Mouse (Mus musculus): ENCODE measurements at regions not wholly inside any gene's neighbourhood (a gene's known extent, or its start where the extent isn't known, plus 50 kb on each side); places are given as distances from the start of the nearest gene placed in this dataset.

DNA sequence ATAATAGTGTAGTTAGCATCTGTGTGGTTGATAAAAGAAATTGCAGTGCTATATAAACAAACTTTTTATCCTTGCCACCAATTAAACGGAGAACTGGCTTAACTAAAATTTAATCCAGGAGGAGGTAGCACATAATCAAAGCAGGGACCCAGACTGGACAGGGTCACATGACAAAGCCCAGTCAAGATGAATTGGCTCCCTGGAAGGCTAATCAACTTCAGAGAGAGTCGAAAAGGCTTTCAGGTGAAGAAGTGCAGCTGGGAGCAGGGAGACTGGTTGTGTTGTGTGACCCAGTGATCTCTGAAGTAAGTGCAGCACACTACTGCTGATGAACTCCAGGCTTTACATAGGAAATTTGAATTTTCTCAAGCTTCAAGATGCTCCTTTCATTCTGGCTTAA, 127.5 kb upstream of the Nectin3 start:
- Histone ChIP-seq H3K4me3 (ENCODE audit: low read length) (no peak overlapping the region), H3K9me3 (ENCODE audit: low read length) (no peaks in the 10 kb centered on the region), H3K27me3 (ENCODE audit: insufficient read depth, low read length) (no peaks in the 10 kb centered on the region), H3K4me1 (ENCODE audit: insufficient read depth, low read length) (no peaks in the 10 kb centered on the region), H3K4me2 (ENCODE audit: low read depth, low read length) (no peak overlapping the region), H3K27ac (no peak overlapping the region), H3K9ac (replicated peaks; ENCODE audit: low read length) (no peak overlapping the region), H3K36me3 (ENCODE audit: insufficient read depth, low read length) (no peaks in the 10 kb centered on the region)
- WGBS, result 31% methylated on average over 2 of the region's 2 CpGs
- TF ChIP-seq CTCF (IDR thresholded peaks at IDR 0.05; ENCODE audit: low read depth), result no peak
- no peak for DNase-seq (ENCODE audit: low spot score)
- ATAC-seq, result no peak

DNA sequence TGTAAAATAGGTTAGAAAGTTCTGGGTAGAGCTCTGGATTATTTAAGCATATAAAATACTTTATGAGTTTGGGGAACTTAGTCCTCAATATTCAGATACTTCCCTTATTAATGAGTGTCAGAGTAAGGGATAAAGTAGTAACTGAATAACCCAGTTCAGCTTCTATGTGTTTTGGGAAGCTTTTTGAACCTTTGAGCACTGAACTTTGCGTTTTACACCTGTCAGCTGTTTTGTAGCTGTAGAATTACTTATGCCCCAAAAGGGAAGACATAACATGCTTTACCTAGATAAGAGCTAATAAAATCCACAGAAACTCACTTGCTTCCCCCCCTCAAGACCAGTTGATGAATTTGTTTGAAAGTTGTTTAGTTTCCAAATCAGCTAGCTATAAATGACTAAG, 124.9 kb upstream of the Nectin3 start:
- no peak for DNase-seq (ENCODE audit: low spot score)
- no peaks in the 10 kb centered on the region for H3K27me3 ChIP-seq (ENCODE audit: insufficient read depth, low read length)
- WGBS, result 72% methylated on average over 1 of the region's 1 CpGs
- no peak overlapping the region for H3K4me3 ChIP-seq (ENCODE audit: low read length)
- H3K9me3 ChIP-seq (ENCODE audit: low read length), result no peaks in the 10 kb centered on the region
- no peak overlapping the region for H3K4me2 ChIP-seq (ENCODE audit: low read depth, low read length)
- H3K27ac ChIP-seq, result no peak overlapping the region
- no peak overlapping the region for H3K9ac ChIP-seq (replicated peaks; ENCODE audit: low read length)
- no peak for TF ChIP-seq CTCF (IDR thresholded peaks at IDR 0.05; ENCODE audit: low read depth)
- H3K36me3 ChIP-seq (ENCODE audit: insufficient read depth, low read length), result no peaks in the 10 kb centered on the region
- H3K4me1 ChIP-seq (ENCODE audit: insufficient read depth, low read length), result no peaks in the 10 kb centered on the region
- no peak for ATAC-seq

DNA sequence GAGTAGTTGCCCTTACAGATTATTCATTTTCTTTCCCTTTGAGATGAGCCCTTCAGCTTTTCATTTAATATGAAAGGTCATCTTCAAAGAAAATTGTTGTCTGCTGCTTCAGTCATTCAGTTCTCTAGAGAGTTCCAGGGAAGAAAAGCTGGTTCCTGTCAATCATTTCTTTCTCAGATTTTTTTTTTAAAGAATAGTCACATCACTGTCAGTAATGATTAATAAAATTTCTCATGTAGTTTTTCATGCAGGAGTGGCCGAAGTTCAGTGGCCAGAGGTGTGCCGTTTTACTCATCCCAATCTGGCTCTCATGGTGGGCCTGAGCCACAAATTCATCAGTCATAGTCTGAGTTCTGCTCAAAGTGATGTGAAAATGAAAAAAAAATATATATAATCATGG, 121.5 kb upstream of the Nectin3 start:
- H3K27ac ChIP-seq, result no peak overlapping the region
- no peak overlapping the region for H3K4me2 ChIP-seq (ENCODE audit: low read depth, low read length)
- no peak for TF ChIP-seq CTCF (IDR thresholded peaks at IDR 0.05; ENCODE audit: low read depth)
- WGBS, result 78% methylated on average over 2 of the region's 2 CpGs
- no peaks in the 10 kb centered on the region for H3K4me1 ChIP-seq (ENCODE audit: insufficient read depth, low read length)
- ATAC-seq, result no peak
- H3K9ac ChIP-seq (replicated peaks; ENCODE audit: low read length), result no peak overlapping the region
- no peaks in the 10 kb centered on the region for H3K27me3 ChIP-seq (ENCODE audit: insufficient read depth, low read length)
- no peak for DNase-seq (ENCODE audit: low spot score)
- no peaks in the 10 kb centered on the region for H3K36me3 ChIP-seq (ENCODE audit: insufficient read depth, low read length)
- no peaks in the 10 kb centered on the region for H3K9me3 ChIP-seq (ENCODE audit: low read length)
- no peak overlapping the region for H3K4me3 ChIP-seq (ENCODE audit: low read length)

DNA sequence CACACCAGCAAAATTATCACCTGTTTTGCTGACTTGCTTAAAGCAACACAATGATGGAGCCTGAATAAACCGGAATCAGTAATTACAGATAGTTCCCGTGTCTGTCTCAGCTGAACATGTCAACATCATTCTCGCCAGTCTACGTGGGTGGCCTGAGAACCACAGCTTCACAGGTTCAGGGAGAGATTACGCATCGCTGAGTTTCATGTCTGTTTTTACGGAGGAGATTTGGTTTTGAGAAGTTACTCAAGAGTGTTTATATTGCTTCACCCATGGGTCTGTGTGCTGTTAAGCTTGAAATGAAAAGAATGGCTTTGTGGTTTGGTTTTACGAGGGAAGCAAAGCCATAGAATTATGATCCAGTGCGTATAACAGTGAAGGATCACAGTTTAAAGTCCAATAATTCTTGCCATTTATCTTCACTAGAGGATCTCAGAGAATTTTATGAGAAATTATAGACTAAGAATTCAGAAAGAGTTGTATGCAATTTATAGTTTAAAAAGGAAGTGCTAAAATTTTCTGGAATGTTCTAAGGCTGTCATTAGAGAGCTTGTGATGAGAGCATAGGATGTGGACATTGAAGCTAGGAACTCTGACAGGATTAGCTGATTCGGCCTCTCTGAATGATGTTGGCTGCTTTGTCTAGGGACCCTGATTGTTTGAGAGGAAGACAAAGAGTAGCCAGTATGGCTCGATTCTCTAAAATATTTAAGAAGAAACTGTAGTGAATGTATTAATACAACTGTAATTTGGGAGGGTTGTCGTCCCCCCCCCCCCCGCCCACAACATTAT, 119.4 kb upstream of the Nectin3 start:
- no peaks in the 10 kb centered on the region for H3K27me3 ChIP-seq (ENCODE audit: insufficient read depth, low read length)
- WGBS, result 62% methylated on average over 13 of the region's 13 CpGs
- H3K4me3 ChIP-seq (ENCODE audit: low read length), result no peak overlapping the region
- no peaks in the 10 kb centered on the region for H3K4me1 ChIP-seq (ENCODE audit: insufficient read depth, low read length)
- no peak for TF ChIP-seq CTCF (IDR thresholded peaks at IDR 0.05; ENCODE audit: low read depth)
- no peak overlapping the region for H3K27ac ChIP-seq
- ATAC-seq, result no peak
- H3K4me2 ChIP-seq (ENCODE audit: low read depth, low read length), result no peak overlapping the region
- DNase-seq (ENCODE audit: low spot score), result peak; percentile 32
- H3K36me3 ChIP-seq (ENCODE audit: insufficient read depth, low read length), result no peaks in the 10 kb centered on the region
- no peak overlapping the region for H3K9ac ChIP-seq (replicated peaks; ENCODE audit: low read length)
- no peaks in the 10 kb centered on the region for H3K9me3 ChIP-seq (ENCODE audit: low read length)

DNA sequence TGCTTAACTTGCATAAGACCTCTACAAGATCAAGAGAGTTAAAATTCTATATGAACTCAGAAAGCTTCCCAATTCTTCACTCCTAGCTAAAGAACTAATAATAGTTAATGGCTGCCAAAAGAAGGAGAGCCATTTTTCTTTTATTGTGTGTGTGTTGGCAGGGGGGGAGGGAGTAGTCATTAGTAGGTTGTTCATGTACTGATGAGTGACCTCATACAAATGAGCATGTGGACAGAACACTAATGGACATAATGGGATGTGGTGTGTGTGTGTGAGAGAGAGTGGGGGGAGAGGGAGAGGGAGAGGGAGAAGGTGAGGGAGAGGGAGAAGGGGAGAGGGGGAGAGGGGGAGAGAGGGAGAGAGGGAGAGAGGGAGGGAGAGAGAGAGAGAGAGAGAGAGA, 118.3 kb upstream of the Nectin3 start:
- H3K9me3 ChIP-seq (ENCODE audit: low read length), result no peaks in the 10 kb centered on the region
- H3K27ac ChIP-seq, result no peak overlapping the region
- no peaks in the 10 kb centered on the region for H3K27me3 ChIP-seq (ENCODE audit: insufficient read depth, low read length)
- H3K4me1 ChIP-seq (ENCODE audit: insufficient read depth, low read length), result no peaks in the 10 kb centered on the region
- no peak overlapping the region for H3K4me3 ChIP-seq (ENCODE audit: low read length)
- no peak overlapping the region for H3K9ac ChIP-seq (replicated peaks; ENCODE audit: low read length)
- no peak for TF ChIP-seq CTCF (IDR thresholded peaks at IDR 0.05; ENCODE audit: low read depth)
- ATAC-seq (no peak), DNase-seq (ENCODE audit: low spot score) (no peak)
- no peak overlapping the region for H3K4me2 ChIP-seq (ENCODE audit: low read depth, low read length)
- no peaks in the 10 kb centered on the region for H3K36me3 ChIP-seq (ENCODE audit: insufficient read depth, low read length)

DNA sequence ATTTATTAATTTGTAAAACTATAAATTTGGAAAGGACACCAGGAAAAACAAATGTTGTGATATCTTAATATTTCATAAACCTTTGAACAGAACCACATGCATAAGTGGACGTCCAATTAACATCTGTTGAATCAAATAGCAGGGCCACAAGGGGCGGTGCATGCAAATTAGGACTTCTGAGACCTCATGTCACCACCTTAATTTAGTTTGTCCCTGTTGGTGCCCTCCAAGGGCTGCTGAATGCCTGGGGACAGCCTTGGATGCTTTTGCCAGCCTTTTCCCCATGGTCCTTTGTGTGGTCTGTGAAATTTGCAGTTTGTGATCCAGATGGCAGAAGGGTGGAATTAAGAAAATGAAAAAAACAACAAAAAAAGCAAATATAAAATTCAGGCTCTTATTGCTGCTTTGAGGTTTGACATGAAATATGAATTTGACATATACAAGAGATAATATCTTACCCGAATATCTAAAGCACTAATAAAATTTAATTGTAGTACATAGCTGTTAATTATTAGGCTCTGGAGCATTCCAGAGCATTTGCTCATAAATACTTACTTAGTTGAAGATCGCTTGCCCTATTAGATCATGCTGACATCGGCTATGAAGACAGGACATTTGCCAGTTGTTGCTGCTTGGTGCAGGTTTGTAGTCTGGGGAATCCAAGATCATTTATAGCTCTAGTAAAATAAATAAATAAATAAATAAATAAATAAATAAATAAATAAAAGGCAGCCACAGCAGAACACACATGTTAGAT, 114.9 kb upstream of the Nectin3 start:
- Histone ChIP-seq H3K4me2 (ENCODE audit: low read depth, low read length) (no peak overlapping the region), H3K4me3 (ENCODE audit: low read length) (no peak overlapping the region), H3K9ac (replicated peaks; ENCODE audit: low read length) (no peak overlapping the region), H3K27ac (no peak overlapping the region), H3K36me3 (ENCODE audit: insufficient read depth, low read length) (no peaks in the 10 kb centered on the region), H3K9me3 (ENCODE audit: low read length) (no peaks in the 10 kb centered on the region), H3K27me3 (ENCODE audit: insufficient read depth, low read length) (no peaks in the 10 kb centered on the region), H3K4me1 (ENCODE audit: insufficient read depth, low read length) (no peaks in the 10 kb centered on the region)
- no peak for TF ChIP-seq CTCF (IDR thresholded peaks at IDR 0.05; ENCODE audit: low read depth)
- 68% methylated on average over 5 of the region's 5 CpGs for WGBS
- ATAC-seq (no peak), DNase-seq (ENCODE audit: low spot score) (no peak)

DNA sequence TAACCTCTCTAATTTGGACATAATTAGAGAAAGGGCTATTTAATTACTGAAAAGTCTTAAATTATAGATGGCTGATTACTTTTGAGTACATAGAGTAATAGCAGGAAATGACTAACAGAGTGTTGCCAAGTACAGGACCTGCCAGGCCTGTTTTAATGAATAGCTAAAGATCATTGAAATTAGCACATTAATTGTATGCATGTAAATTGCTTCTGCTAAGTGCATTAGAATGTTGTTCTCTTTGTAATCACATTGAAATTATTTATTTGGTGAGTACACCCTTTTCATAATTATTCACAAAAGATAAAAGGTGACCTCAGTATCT, 107.5 kb upstream of the Nectin3 start:
- Histone ChIP-seq H3K4me2 (ENCODE audit: low read depth, low read length) (no peak overlapping the region), H3K36me3 (ENCODE audit: insufficient read depth, low read length) (no peaks in the 10 kb centered on the region), H3K4me1 (ENCODE audit: insufficient read depth, low read length) (no peaks in the 10 kb centered on the region), H3K9me3 (ENCODE audit: low read length) (no peaks in the 10 kb centered on the region), H3K27ac (no peak overlapping the region), H3K4me3 (ENCODE audit: low read length) (no peak overlapping the region), H3K9ac (replicated peaks; ENCODE audit: low read length) (no peak overlapping the region), H3K27me3 (ENCODE audit: insufficient read depth, low read length) (no peaks in the 10 kb centered on the region)
- DNase-seq (ENCODE audit: low spot score) (no peak), ATAC-seq (no peak)
- TF ChIP-seq CTCF (IDR thresholded peaks at IDR 0.05; ENCODE audit: low read depth), result no peak

Data from hindbrain, postnatal 0 days (tissue).